Mouse (Mus musculus) kidney, embryonic 14.5 days (tissue): ENCODE measurements around the gene Gm28048. TPM values are rescaled to one million over a fixed set of nuclear protein-coding genes. Genes with fewer than 3 reads are reported as not detected.

Experiments
- ATAC-seq: fragments of 200-750 bp; cut with Nextera tagmentation; 2 replicates; pipeline ENCODE4 v1.8.0; 2017; ENCODE audit warnings: moderate number of reproducible peaks, mild to moderate bottlenecking, moderate TSS enrichment, moderate library complexity; ENCODE audit not compliant: low FRiP score, low TSS enrichment
- H3K27ac ChIP-seq: fragments of 300-500 bp; sonication (generic); 2 replicates; pipeline ENCODE4 v1.5.1; 2014; ENCODE audit warnings: low read depth, mild to moderate bottlenecking, low read length, moderate library complexity, mixed read lengths
- H3K27me3 ChIP-seq: fragments of 300-500 bp; sonication (generic); 2 replicates; pipeline ENCODE4 v1.6.1; 2014; ENCODE audit warnings: mild to moderate bottlenecking, low read length; ENCODE audit not compliant: control insufficient read depth, insufficient read depth
- H3K36me3 ChIP-seq: fragments of 300-500 bp; sonication (generic); 2 replicates; pipeline ENCODE4 v1.6.1; 2014; ENCODE audit warnings: low read length, mixed read lengths; ENCODE audit not compliant: control insufficient read depth, insufficient read depth
- H3K4me1 ChIP-seq: fragments of 300-500 bp; sonication (generic); 2 replicates; pipeline ENCODE4 v1.6.1; 2014; ENCODE audit warnings: low read length, mixed read lengths; ENCODE audit not compliant: control insufficient read depth, insufficient read depth
- H3K4me2 ChIP-seq: fragments of 300-500 bp; sonication (generic); replicated peaks from 2 replicates; pipeline ENCODE4 v1.6.1; 2014; ENCODE audit warnings: low read depth, mild to moderate bottlenecking, low read length
- H3K4me3 ChIP-seq: fragments of 300-500 bp; sonication (generic); 2 replicates; pipeline ENCODE4 v1.5.1; 2014; ENCODE audit warnings: mild to moderate bottlenecking, low read length
- H3K9ac ChIP-seq: fragments of 300-500 bp; sonication (generic); 2 replicates; pipeline ENCODE4 v1.6.1; 2014; ENCODE audit warnings: low read depth, mild to moderate bottlenecking, low read length, moderate library complexity
- H3K9me3 ChIP-seq: fragments of 300-500 bp; sonication (generic); 2 replicates; pipeline ENCODE4 v1.6.1; 2016; ENCODE audit warnings: low read length; ENCODE audit not compliant: control insufficient read depth
- WGBS: fragments of 180-500 bp; shearing (Covaris S2); extraction: QIAGEN DNeasy Blood & Tissue Kit; methylation state at CpG from one replicate; pipeline ENCODE4 v1.1.7; 2014; 5-methylcytosine and 5-hydroxymethylcytosine counted together
- polyA plus RNA-seq: library from polyadenylated mRNA; unstranded; fragments of >200 nt; fragmentation: Nextera tagmentation; extraction: Ambion mirVana; gene quantifications from 2 replicates; pipeline ENCODE4 v1.2.1, GENCODE M21; 2014

Gm28048 gene
- polyA plus RNA-seq, 1 experiment from 2014 or later, result 19.7 TPM

GRCm38 (mm10) chr11:22965503-22965902, 16.4 kb downstream of the Gm28048 start:
- no peak overlapping the region for H3K9ac ChIP-seq
- H3K36me3 ChIP-seq, result no peaks in the 10 kb centered on the region
- no peak overlapping the region for H3K4me2 ChIP-seq
- WGBS, result 62% methylated on average over 4 of the region's 4 CpGs
- H3K27ac ChIP-seq, result no peak overlapping the region
- H3K27me3 ChIP-seq, result no peaks in the 10 kb centered on the region
- H3K4me3 ChIP-seq, result no peak overlapping the region
- H3K9me3 ChIP-seq, result peaks cover 13% of the 10 kb centered on the region
- ATAC-seq, result 0 out of 2 replicates have a peak, but pooled peaks have one; percentile 71
- no peaks in the 10 kb centered on the region for H3K4me1 ChIP-seq

DNA sequence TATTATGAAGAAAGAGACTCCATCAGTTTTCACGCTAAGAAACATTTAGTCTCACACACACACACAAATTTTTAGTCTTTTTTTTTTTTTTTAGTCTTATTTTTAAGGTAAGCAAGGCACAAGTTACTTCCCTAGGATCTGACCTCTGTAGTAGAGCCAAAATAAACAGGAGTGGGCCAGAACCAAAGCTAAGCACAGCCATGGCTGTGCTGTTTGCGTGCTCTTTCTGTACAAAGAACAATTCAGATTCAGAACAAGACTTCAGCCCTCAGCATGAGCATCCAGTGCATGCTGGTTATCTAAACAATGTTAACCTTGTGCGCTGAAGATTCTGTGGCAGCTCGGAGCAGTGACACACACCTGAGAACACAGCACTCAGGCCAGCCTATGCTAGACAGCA, 17.5 kb downstream of the Gm28048 start:
- H3K4me2 ChIP-seq, result no peak overlapping the region
- WGBS, result 85% methylated on average over 4 of the region's 4 CpGs

GRCm38 (mm10) chr11:22962101-22962500, 19.8 kb downstream of the Gm28048 start:
- no peak overlapping the region for H3K4me2 ChIP-seq
- ATAC-seq, result no peak
- no peaks in the 10 kb centered on the region for H3K4me1 ChIP-seq
- no peaks in the 10 kb centered on the region for H3K36me3 ChIP-seq
- 97% methylated on average over 1 of the region's 1 CpGs for WGBS
- H3K4me3 ChIP-seq, result no peak overlapping the region
- H3K9ac ChIP-seq, result no peak overlapping the region
- H3K27me3 ChIP-seq, result no peaks in the 10 kb centered on the region
- H3K27ac ChIP-seq, result no peak overlapping the region
- peaks cover 8% of the 10 kb centered on the region for H3K9me3 ChIP-seq

More for the DNA sequence above, 17.5 kb downstream of the Gm28048 start:
- Histone ChIP-seq H3K9ac (no peak overlapping the region), H3K27ac (no peak overlapping the region), H3K4me3 (no peak overlapping the region), H3K4me1 (no peaks in the 10 kb centered on the region), H3K27me3 (no peaks in the 10 kb centered on the region), H3K36me3 (no peaks in the 10 kb centered on the region), H3K9me3 (peaks cover 13% of the 10 kb centered on the region)
- no peak for ATAC-seq

DNA sequence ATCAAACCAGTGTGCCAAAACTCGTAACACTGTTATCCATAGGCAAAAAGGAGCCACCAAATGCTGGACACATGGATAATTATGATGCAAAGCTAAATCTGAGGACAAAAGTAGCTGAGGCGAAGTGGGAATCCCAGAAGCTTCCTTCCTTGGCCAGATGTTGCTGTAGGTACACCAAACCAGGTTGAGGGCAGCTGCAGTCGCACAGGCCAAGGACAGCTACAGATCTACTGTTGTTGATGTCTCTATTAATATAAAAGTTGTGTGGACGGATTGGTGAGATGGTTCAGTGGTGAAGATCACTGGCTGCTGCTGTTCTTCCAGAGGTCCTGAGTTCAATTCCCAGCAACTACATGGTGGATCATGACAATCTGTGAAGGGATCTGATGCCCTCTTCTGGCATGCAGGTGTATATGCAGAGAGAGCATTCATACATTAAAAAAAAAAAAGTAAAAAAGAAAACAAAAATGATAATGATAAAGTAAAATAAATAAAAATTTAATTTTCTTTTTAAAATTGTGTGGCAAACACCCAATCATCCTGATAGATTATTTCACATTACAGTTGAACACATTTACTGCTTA, 24.0 kb downstream of the Gm28048 start:
- peaks cover 9% of the 10 kb centered on the region; the same call in 1 of the 2 replicates for H3K36me3 ChIP-seq
- H3K9ac ChIP-seq, result no peak overlapping the region
- no peaks in the 10 kb centered on the region for H3K27me3 ChIP-seq
- no peak overlapping the region for H3K4me3 ChIP-seq
- 91% methylated on average over 4 of the region's 4 CpGs for WGBS
- H3K27ac ChIP-seq, result no peak overlapping the region
- no peak for ATAC-seq
- H3K4me2 ChIP-seq, result no peak overlapping the region
- H3K4me1 ChIP-seq, result no peaks in the 10 kb centered on the region
- H3K9me3 ChIP-seq, result no peaks in the 10 kb centered on the region

- no peaks in the 10 kb centered on the region for H3K27me3 ChIP-seq
- 59% methylated on average over 4 of the region's 4 CpGs for WGBS
- H3K4me1 ChIP-seq, result no peaks in the 10 kb centered on the region
- no peaks in the 10 kb centered on the region for H3K9me3 ChIP-seq
- ATAC-seq, result peak; percentile 77; the same call in 1 of the 2 replicates
- no peak overlapping the region for H3K4me3 ChIP-seq
- peaks cover 9% of the 10 kb centered on the region; the same call in 1 of the 2 replicates for H3K36me3 ChIP-seq
- no peak overlapping the region for H3K4me2 ChIP-seq
- no peak overlapping the region for H3K9ac ChIP-seq
- no peak overlapping the region for H3K27ac ChIP-seq
Observed at GRCm38 (mm10) chr11:22956830-22957229, 25.1 kb downstream of the Gm28048 start.

- H3K4me2 ChIP-seq, result no peak overlapping the region
- H3K9me3 ChIP-seq, result no peaks in the 10 kb centered on the region
- no peak overlapping the region for H3K4me3 ChIP-seq
- no peak for ATAC-seq
- H3K4me1 ChIP-seq, result no peaks in the 10 kb centered on the region
- H3K27ac ChIP-seq, result no peak overlapping the region
- no peaks in the 10 kb centered on the region for H3K27me3 ChIP-seq
- WGBS, result 97% methylated on average over 6 of the region's 6 CpGs
- H3K36me3 ChIP-seq, result peaks cover 9% of the 10 kb centered on the region; the same call in 1 of the 2 replicates
- H3K9ac ChIP-seq, result no peak overlapping the region
Observed at GRCm38 (mm10) chr11:22956346-22956745, 25.5 kb downstream of the Gm28048 start.

DNA sequence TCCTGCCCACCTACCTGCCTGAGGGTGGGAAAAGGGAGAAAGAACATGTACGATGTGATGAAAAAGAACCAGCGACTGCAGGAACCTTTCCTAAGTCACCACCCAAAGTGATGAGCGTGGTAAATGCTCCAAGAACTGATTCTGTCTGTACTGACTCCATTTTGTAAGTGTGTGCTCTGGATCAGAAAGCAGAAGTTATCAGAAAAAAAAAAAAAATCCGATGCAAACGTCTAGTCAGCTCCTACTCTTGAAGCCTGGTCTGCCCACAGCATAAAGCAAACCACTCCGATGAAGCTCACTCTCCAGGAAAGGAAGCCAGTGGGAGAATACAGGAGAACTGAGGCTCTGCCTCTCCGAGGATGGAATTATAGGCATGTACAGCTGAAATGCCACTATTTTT, 29.2 kb downstream of the Gm28048 start:
- no peak overlapping the region for H3K4me3 ChIP-seq
- peaks cover 9% of the 10 kb centered on the region; the same call in 1 of the 2 replicates for H3K36me3 ChIP-seq
- no peaks in the 10 kb centered on the region for H3K4me1 ChIP-seq
- no peak overlapping the region for H3K9ac ChIP-seq
- H3K4me2 ChIP-seq, result no peak overlapping the region
- H3K9me3 ChIP-seq, result no peaks in the 10 kb centered on the region
- H3K27me3 ChIP-seq, result no peaks in the 10 kb centered on the region
- no peak for ATAC-seq
- 93% methylated on average over 7 of the region's 7 CpGs for WGBS
- H3K27ac ChIP-seq, result no peak overlapping the region

- 85% methylated on average over 6 of the region's 6 CpGs for WGBS
- Histone ChIP-seq H3K4me1 (no peaks in the 10 kb centered on the region), H3K4me2 (no peak overlapping the region), H3K27ac (no peak overlapping the region), H3K9ac (no peak overlapping the region), H3K9me3 (no peaks in the 10 kb centered on the region), H3K27me3 (no peaks in the 10 kb centered on the region), H3K4me3 (no peak overlapping the region), H3K36me3 (peaks cover under 1% of the 10 kb centered on the region; the same call in 1 of the 2 replicates)
- no peak for ATAC-seq
Observed at GRCm38 (mm10) chr11:22950131-22950530, 31.8 kb downstream of the Gm28048 start.

DNA sequence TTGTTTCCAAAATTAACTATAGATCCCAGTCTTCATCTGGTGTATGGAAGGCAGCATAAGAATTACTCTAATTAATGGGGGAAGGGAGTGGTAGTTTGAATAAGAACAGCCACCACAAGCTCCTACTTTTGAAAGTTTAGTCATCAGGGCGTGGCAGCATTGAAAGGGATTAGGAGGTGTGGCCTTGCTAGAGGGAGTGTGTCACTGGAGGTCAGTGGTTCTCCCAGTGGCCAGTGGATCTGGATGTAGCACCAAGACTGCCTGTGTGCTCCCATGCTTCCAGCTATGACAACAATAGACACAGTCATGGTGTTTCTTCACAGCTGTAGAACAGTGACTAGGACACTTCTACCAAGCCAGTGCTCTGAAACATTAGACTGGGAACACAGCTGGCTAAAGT, 32.8 kb downstream of the Gm28048 start:
- H3K4me3 ChIP-seq, result no peak overlapping the region
- no peaks in the 10 kb centered on the region for H3K4me1 ChIP-seq
- no peak overlapping the region for H3K9ac ChIP-seq
- no peak overlapping the region for H3K4me2 ChIP-seq
- no peaks in the 10 kb centered on the region for H3K9me3 ChIP-seq
- H3K27ac ChIP-seq, result no peak overlapping the region
- no peak for ATAC-seq
- no peaks in the 10 kb centered on the region for H3K27me3 ChIP-seq
- H3K36me3 ChIP-seq, result no peaks in the 10 kb centered on the region
- WGBS, result 97% methylated on average over 1 of the region's 1 CpGs
